Mouse (Mus musculus) adrenal gland, postnatal 4 days (tissue): ENCODE data around the gene Ktn1. TPM values are rescaled to one million over a fixed set of nuclear protein-coding genes. Genes with fewer than 3 reads are reported as not detected.

Source experiments
- DNase-seq, 2 experiments: peaks; one replicate each; pipeline ENCODE4 v3.0.0; 2021 to 2022; ENCODE audit warnings: low spot score in 2 of 2, mixed read lengths in 2 of 2
- total RNA-seq, 2 experiments: library from RNA; stranded (reverse); gene quantifications; 2 replicates each; pipeline ENCODE4 v1.2.3; 2021

The Ktn1 gene
- total RNA-seq, 2 experiments from 2014 or later = 86.4 to 89.8 TPM

GRCm38 (mm10) chr14:47754253-47754897 is 106.1 kb downstream of the Ktn1 start:
- DNase-seq = no peak

- DNase-seq = no peak
These were observed 108.3 kb downstream of the Ktn1 start for GRCm38 (mm10) chr14:47756411-47757065.

GRCm38 (mm10) chr14:47765192-47765591 is 116.9 kb downstream of the Ktn1 start:
- DNase-seq = no peak

GRCm38 (mm10) chr14:47765796-47766195 is 117.5 kb downstream of the Ktn1 start:
- DNase-seq = no peak

GRCm38 (mm10) chr14:47766373-47766772 is 118.1 kb downstream of the Ktn1 start:
- DNase-seq = no peak

- DNase-seq = no peak
These were observed 123.2 kb downstream of the Ktn1 start for GRCm38 (mm10) chr14:47771496-47771895.

- no peak for DNase-seq
These were observed 127.3 kb downstream of the Ktn1 start for GRCm38 (mm10) chr14:47775543-47775942.

- DNase-seq = no peak
These were observed 128.2 kb downstream of the Ktn1 start for GRCm38 (mm10) chr14:47776260-47777035.

GRCm38 (mm10) chr14:47786112-47786511 is 137.9 kb downstream of the Ktn1 start:
- no peak for DNase-seq

Other genes with a start within 250 kb of the Ktn1 start
- 10 to 100 TPM; 20.6 to 26.8 TPM for gene Dlgap5, start 230.0 kb upstream of the Ktn1 start, total RNA-seq
- gene Fbxo34, start 198.0 kb upstream of the Ktn1 start, total RNA-seq = 10 to 100 TPM; 30.0 to 30.6 TPM
- gene Atg14, start 77.8 kb upstream of the Ktn1 start, total RNA-seq = 10 to 100 TPM; 20.9 to 24.9 TPM